Mouse (Mus musculus): ENCODE results near the gene Tmem246. TPM values are rescaled to one million over a fixed set of nuclear protein-coding genes. Genes with fewer than 3 reads are reported as not detected.

The Tmem246 gene
- polyA plus RNA-seq, 1 experiment, result 5.5 TPM

GRCm38 (mm10) chr4:49557375-49557774, 40.3 kb downstream of the Tmem246 start:
- H3K27me3 ChIP-seq (ENCODE audit: control insufficient read depth, insufficient read depth, low read length), result no peaks in the 10 kb centered on the region
- H3K4me1 ChIP-seq (ENCODE audit: control insufficient read depth, insufficient read depth, insufficient read length), result no peaks in the 10 kb centered on the region
- no peak overlapping the region for H3K4me3 ChIP-seq (ENCODE audit: extremely low read depth, insufficient read depth, insufficient read length)
- no peaks in the 10 kb centered on the region for H3K36me3 ChIP-seq (ENCODE audit: control insufficient read depth, insufficient read depth, low read length)
- no peak overlapping the region for H3K27ac ChIP-seq (ENCODE audit: insufficient read depth, low read length)
- DNase-seq (ENCODE audit: low read depth in 1 of 2, low spot score in 2 of 2), result no peak
- TF ChIP-seq POLR2A (IDR thresholded peaks at IDR 0.05; ENCODE audit: low read depth, low read length), result no peak
- TF ChIP-seq CTCF (IDR thresholded peaks at IDR 0.05; ENCODE audit: extremely low read depth, insufficient read depth, insufficient read length, insufficient replicate concordance), result no peak
- WGBS, result 90% methylated on average over 7 of the region's 7 CpGs

GRCm38 (mm10) chr4:49553380-49553779, 44.3 kb downstream of the Tmem246 start:
- no peak for DNase-seq (ENCODE audit: low read depth in 1 of 2, low spot score in 2 of 2)
- Histone ChIP-seq H3K4me3 (ENCODE audit: extremely low read depth, insufficient read depth, insufficient read length) (no peak overlapping the region), H3K36me3 (ENCODE audit: control insufficient read depth, insufficient read depth, low read length) (no peaks in the 10 kb centered on the region), H3K27ac (ENCODE audit: insufficient read depth, low read length) (no peak overlapping the region), H3K4me1 (ENCODE audit: control insufficient read depth, insufficient read depth, insufficient read length) (no peaks in the 10 kb centered on the region), H3K27me3 (ENCODE audit: control insufficient read depth, insufficient read depth, low read length) (no peaks in the 10 kb centered on the region)
- TF ChIP-seq CTCF (IDR thresholded peaks at IDR 0.05; ENCODE audit: extremely low read depth, insufficient read depth, insufficient read length, insufficient replicate concordance) (no peak), POLR2A (IDR thresholded peaks at IDR 0.05; ENCODE audit: low read depth, low read length) (no peak)
- 90% methylated on average over 5 of the region's 5 CpGs for WGBS

- WGBS, result 47% methylated on average over 3 of the region's 3 CpGs
- TF ChIP-seq POLR2A (IDR thresholded peaks at IDR 0.05; ENCODE audit: low read depth, low read length) (no peak), CTCF (IDR thresholded peaks at IDR 0.05; ENCODE audit: extremely low read depth, insufficient read depth, insufficient read length, insufficient replicate concordance) (no peak)
- H3K27ac ChIP-seq (ENCODE audit: insufficient read depth, low read length), result no peak within 1 kb of the TSS
- no peaks in the 10 kb centered on the region for H3K27me3 ChIP-seq (ENCODE audit: control insufficient read depth, insufficient read depth, low read length)
- no peaks in the 10 kb centered on the region for H3K4me1 ChIP-seq (ENCODE audit: control insufficient read depth, insufficient read depth, insufficient read length)
- H3K4me3 ChIP-seq (ENCODE audit: extremely low read depth, insufficient read depth, insufficient read length), result no peak within 1 kb of the TSS
- no peaks in the 10 kb centered on the region for H3K36me3 ChIP-seq (ENCODE audit: control insufficient read depth, insufficient read depth, low read length)
- no peak for DNase-seq (ENCODE audit: low read depth in 1 of 2, low spot score in 2 of 2)
Measured at GRCm38 (mm10) chr4:49549383-49549782, 48.3 kb downstream of the Tmem246 start, which contains the start of gene Aldob. Aldob (minus strand) TSS chr4:49549546.

DNA sequence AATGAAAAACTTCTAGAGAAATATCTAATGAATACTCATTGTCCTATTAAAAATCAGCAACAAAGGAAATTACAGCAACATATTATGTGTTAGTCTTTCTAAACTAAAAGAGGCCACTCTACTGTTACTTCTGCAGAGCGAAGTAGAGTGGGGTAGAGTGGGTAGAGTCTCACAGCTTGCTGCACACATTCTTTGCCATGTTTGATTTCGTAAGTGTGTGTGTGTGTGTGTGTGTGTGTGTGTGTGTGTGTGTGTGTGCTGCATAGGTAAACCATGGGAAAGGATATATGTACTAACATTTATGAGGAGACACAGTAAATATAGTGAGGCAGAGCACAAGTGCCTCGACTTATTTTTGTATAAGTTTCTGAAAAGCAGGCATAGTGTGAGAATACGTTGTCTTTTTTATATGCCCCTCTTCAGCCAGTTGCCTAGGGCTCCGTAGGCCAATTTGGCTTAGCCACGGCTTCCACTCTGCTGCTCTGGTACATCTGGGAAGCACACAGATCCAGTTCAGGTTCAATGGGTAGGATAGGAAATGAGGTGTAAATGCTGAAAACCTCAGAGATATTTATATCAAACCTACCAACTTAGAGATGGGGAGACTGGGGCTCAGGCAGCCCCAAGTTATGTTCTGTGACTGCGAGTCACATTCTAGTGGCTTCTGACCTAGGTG, 50.0 kb downstream of the Tmem246 start:
- DNase-seq (ENCODE audit: low read depth in 1 of 2, low spot score in 2 of 2), result no peak
- Histone ChIP-seq H3K27me3 (ENCODE audit: control insufficient read depth, insufficient read depth, low read length) (no peaks in the 10 kb centered on the region), H3K27ac (ENCODE audit: insufficient read depth, low read length) (no peak overlapping the region), H3K4me3 (ENCODE audit: extremely low read depth, insufficient read depth, insufficient read length) (no peak overlapping the region), H3K36me3 (ENCODE audit: control insufficient read depth, insufficient read depth, low read length) (no peaks in the 10 kb centered on the region), H3K4me1 (ENCODE audit: control insufficient read depth, insufficient read depth, insufficient read length) (no peaks in the 10 kb centered on the region)
- TF ChIP-seq CTCF (IDR thresholded peaks at IDR 0.05; ENCODE audit: extremely low read depth, insufficient read depth, insufficient read length, insufficient replicate concordance), result no peak
- no peak for TF ChIP-seq POLR2A (IDR thresholded peaks at IDR 0.05; ENCODE audit: low read depth, low read length)
- 84% methylated on average over 7 of the region's 7 CpGs for WGBS

DNA sequence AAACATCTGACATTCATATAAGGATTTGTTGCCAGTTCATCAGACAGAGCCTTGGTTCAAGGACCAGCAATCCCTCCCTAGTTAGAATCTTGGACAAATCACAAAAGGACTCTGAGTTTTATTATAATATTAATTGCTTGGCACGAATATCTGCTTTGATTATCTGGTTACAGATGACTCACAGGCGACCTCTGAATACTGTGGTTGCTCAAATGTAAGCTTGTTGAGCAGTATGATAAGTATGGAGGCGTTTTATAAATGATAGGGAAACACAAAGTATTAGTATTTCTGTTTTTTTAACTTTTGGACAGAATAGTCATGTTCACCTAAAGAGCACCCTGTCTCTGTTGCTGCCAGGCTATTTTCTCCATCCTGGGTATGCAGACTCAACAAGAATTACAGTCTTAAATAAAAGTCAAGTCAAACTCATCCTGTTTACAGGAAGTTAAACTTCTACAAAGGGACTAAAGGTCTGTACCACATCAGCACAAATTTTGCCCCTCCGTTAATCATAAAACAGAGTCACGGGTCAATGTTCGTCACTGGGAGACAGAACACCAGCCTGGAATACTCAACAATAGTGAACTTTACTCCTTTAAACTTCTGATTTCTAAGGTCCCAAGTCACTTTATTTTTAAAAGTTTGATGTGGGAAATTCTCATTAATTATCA, 50.7 kb downstream of the Tmem246 start:
- no peak overlapping the region for H3K27ac ChIP-seq (ENCODE audit: insufficient read depth, low read length)
- no peak overlapping the region for H3K4me3 ChIP-seq (ENCODE audit: extremely low read depth, insufficient read depth, insufficient read length)
- H3K4me1 ChIP-seq (ENCODE audit: control insufficient read depth, insufficient read depth, insufficient read length), result no peaks in the 10 kb centered on the region
- WGBS, result 76% methylated on average over 6 of the region's 6 CpGs
- H3K27me3 ChIP-seq (ENCODE audit: control insufficient read depth, insufficient read depth, low read length), result no peaks in the 10 kb centered on the region
- H3K36me3 ChIP-seq (ENCODE audit: control insufficient read depth, insufficient read depth, low read length), result no peaks in the 10 kb centered on the region
- TF ChIP-seq POLR2A (IDR thresholded peaks at IDR 0.05; ENCODE audit: low read depth, low read length) (no peak), CTCF (IDR thresholded peaks at IDR 0.05; ENCODE audit: extremely low read depth, insufficient read depth, insufficient read length, insufficient replicate concordance) (no peak)
- DNase-seq (ENCODE audit: low read depth in 1 of 2, low spot score in 2 of 2), result no peak

DNA sequence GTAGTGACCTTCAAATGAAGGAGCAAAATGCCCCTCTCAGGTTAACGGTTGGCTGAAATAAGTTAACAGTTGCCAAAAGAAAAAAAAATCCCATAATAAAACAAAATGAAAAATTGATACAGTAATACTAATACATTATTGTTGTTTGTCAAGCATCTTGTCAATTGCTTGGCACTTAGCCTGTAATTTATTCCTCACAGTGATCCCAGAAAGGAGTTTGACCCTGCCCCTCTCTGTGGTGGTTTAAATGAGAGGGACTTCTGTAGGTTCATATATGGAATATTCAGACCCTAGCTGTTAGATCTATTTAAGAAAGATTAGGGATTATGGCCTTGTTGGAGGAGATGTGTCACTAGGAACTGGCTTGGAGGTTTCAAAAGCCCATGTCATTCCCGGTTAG, 51.6 kb downstream of the Tmem246 start:
- WGBS, result 82% methylated on average over 2 of the region's 2 CpGs
- H3K4me1 ChIP-seq (ENCODE audit: control insufficient read depth, insufficient read depth, insufficient read length), result no peaks in the 10 kb centered on the region
- no peaks in the 10 kb centered on the region for H3K36me3 ChIP-seq (ENCODE audit: control insufficient read depth, insufficient read depth, low read length)
- no peaks in the 10 kb centered on the region for H3K27me3 ChIP-seq (ENCODE audit: control insufficient read depth, insufficient read depth, low read length)
- H3K27ac ChIP-seq (ENCODE audit: insufficient read depth, low read length), result no peak overlapping the region
- DNase-seq (ENCODE audit: low read depth in 1 of 2, low spot score in 2 of 2), result no peak
- TF ChIP-seq POLR2A (IDR thresholded peaks at IDR 0.05; ENCODE audit: low read depth, low read length) (no peak), CTCF (IDR thresholded peaks at IDR 0.05; ENCODE audit: extremely low read depth, insufficient read depth, insufficient read length, insufficient replicate concordance) (no peak)
- no peak overlapping the region for H3K4me3 ChIP-seq (ENCODE audit: extremely low read depth, insufficient read depth, insufficient read length)

DNA sequence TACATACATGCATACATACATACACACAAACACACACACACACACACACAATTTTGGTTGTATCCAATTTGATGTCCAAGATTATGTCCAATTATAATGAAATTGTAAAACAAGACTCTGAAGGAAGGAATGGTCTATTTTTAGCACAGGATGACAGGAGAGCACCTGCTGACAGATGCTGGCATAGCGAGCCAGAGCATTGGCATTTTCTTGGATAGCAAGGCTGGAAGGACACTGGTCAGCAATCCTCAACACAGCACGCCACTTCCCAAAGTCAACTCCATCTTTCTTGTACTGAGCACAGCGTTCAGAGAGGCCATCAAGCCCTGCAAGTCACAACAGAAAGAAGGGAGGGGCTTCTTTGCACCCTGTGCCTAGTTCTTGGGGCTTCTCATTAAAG, 56.7 kb downstream of the Tmem246 start:
- WGBS, result 83% methylated on average over 3 of the region's 3 CpGs
- H3K27ac ChIP-seq (ENCODE audit: insufficient read depth, low read length), result no peak overlapping the region
- no peak overlapping the region for H3K4me3 ChIP-seq (ENCODE audit: extremely low read depth, insufficient read depth, insufficient read length)
- H3K27me3 ChIP-seq (ENCODE audit: control insufficient read depth, insufficient read depth, low read length), result no peaks in the 10 kb centered on the region
- TF ChIP-seq POLR2A (IDR thresholded peaks at IDR 0.05; ENCODE audit: low read depth, low read length) (no peak), CTCF (IDR thresholded peaks at IDR 0.05; ENCODE audit: extremely low read depth, insufficient read depth, insufficient read length, insufficient replicate concordance) (no peak)
- DNase-seq (ENCODE audit: low read depth in 1 of 2, low spot score in 2 of 2), result no peak
- H3K4me1 ChIP-seq (ENCODE audit: control insufficient read depth, insufficient read depth, insufficient read length), result no peaks in the 10 kb centered on the region
- H3K36me3 ChIP-seq (ENCODE audit: control insufficient read depth, insufficient read depth, low read length), result no peaks in the 10 kb centered on the region
